Mouse (Mus musculus) embryonic facial prominence, embryonic 15.5 days (tissue): ENCODE results near the gene Serpinb9b. TPM values are rescaled to one million over a fixed set of nuclear protein-coding genes. Genes with fewer than 3 reads are reported as not detected.
A peak's percentile ranks its signal among the peaks of the same experiment; 100 is the strongest.

Source experiments
- ATAC-seq: fragments of 200-750 bp; cut with Nextera tagmentation; 2 replicates; pipeline ENCODE4 v1.8.0; 2017; ENCODE audit warnings: low read depth, moderate TSS enrichment; ENCODE audit not compliant: insufficient number of reproducible peaks, low FRiP score, low TSS enrichment
- H3K27ac ChIP-seq: fragments of 300-500 bp; sonication (generic); replicated peaks from 2 replicates; pipeline ENCODE4 v1.5.1; 2015; ENCODE audit warnings: mild to moderate bottlenecking, inconsistent platforms
- H3K27me3 ChIP-seq: fragments of 300-500 bp; sonication (generic); 2 replicates; pipeline ENCODE4 v1.6.1; 2015; ENCODE audit warnings: inconsistent platforms
- H3K36me3 ChIP-seq: fragments of 300-500 bp; sonication (generic); 2 replicates; pipeline ENCODE4 v1.6.1; 2015; ENCODE audit warnings: mild to moderate bottlenecking, inconsistent platforms
- H3K4me1 ChIP-seq: fragments of 300-500 bp; sonication (generic); 2 replicates; pipeline ENCODE4 v1.6.1; 2015; ENCODE audit warnings: inconsistent platforms
- H3K4me2 ChIP-seq: fragments of 300-500 bp; sonication (generic); replicated peaks from 2 replicates; pipeline ENCODE4 v1.6.1; 2015; ENCODE audit warnings: mild to moderate bottlenecking, inconsistent platforms
- H3K4me3 ChIP-seq: fragments of 300-500 bp; sonication (generic); replicated peaks from 2 replicates; pipeline ENCODE4 v1.5.1; 2015; ENCODE audit warnings: mild to moderate bottlenecking, inconsistent platforms
- H3K9ac ChIP-seq: fragments of 300-500 bp; sonication (generic); 2 replicates; pipeline ENCODE4 v1.6.1; 2015; ENCODE audit warnings: inconsistent platforms
- H3K9me3 ChIP-seq: fragments of 300-500 bp; sonication (generic); replicated peaks from 2 replicates; pipeline ENCODE4 v1.6.1; 2016; ENCODE audit warnings: inconsistent platforms
- WGBS: fragments of 180-500 bp; shearing (Covaris S2); methylation state at CpG from one replicate; pipeline ENCODE4 v1.1.7; 2015; 5-methylcytosine and 5-hydroxymethylcytosine counted together
- polyA plus RNA-seq: library from polyadenylated mRNA; unstranded; fragments of >200 nt; fragmentation: Nextera tagmentation; extraction: Ambion mirVana; gene quantifications from 2 replicates; pipeline ENCODE4 v1.2.1, GENCODE M21; 2015

Serpinb9b gene
- polyA plus RNA-seq: 0.34 and 0.45 TPM in 2 replicates

DNA sequence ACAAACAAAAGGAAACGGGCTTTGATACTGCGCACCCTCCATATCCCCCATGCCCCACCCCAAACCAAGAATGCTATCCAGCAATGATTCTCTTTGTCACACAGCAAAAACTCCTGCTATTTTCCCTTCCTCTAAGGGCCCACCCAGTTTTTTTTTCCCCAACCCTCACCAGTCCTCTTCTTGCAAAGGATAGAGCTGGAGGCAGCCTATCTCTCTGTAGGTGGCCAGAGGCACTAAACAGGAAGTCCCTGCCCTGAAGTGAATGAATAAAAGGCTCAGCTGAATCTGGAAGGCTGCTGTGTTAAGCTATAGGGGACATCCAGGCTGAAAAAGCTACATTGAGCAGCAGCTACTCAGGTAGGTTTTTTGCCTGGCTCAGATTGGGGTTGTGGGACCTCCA is at the start of gene Serpinb9b:
Gene Serpinb9b, plus strand, starts transcription at position 173 of the 400 bp plus-strand sequence.
- Histone ChIP-seq H3K9me3 (no peaks in the 10 kb centered on the region), H3K4me2 (no peak within 1 kb of the TSS), H3K4me3 (no peak within 1 kb of the TSS), H3K27me3 (no peaks in the 10 kb centered on the region), H3K4me1 (no peaks in the 10 kb centered on the region), H3K9ac (no peak within 1 kb of the TSS), H3K27ac (no peak within 1 kb of the TSS), H3K36me3 (no peaks in the 10 kb centered on the region)
- no peak for ATAC-seq
- 74% methylated on average over 2 of the region's 2 CpGs for WGBS

DNA sequence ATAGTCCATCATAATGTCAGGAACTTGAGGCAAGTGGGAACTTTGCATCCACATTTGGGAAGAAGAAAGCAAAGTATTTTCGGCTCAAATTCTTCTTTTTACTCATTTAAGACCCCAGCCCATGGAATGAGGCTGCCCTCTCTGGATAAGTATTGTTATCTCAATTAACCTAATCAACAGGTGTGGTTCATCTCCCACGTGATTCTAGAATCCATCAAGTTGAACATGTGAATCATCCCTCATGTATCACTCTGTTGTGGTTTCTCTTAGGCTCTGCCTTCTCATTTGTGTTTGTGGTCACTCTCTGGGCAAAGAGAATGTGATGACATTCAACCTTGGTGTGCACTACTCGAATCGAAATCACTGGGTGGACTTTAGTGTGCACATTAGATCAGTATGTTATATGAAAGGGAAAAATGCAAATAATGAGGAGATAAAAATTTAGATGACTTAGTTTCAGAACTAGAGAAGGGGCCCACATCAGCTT is 44.6 kb upstream of the Serpinb9b start:
- H3K27me3 ChIP-seq: no peaks in the 10 kb centered on the region

DNA sequence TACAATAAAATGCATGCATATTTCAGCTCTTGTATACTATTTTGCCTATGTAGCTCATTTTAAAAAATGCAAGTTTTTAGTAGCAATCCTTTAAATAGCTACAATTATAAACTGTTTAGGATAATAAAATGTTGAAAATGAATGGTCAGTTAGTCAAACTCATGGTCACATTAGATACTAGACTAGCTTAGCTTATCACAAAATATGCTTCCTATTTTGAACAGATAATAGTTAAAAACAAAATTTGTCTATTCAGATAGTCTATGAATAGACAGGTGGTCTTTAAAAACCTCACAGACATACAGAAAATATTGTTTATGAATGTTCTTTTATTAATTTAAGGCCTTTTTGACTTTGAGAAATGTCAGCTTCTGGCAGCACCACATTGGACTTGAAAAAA is 41.0 kb upstream of the Serpinb9b start:
- H3K27ac ChIP-seq: no peak overlapping the region
- no peak for ATAC-seq
- H3K27me3 ChIP-seq: no peaks in the 10 kb centered on the region
- H3K36me3 ChIP-seq: no peaks in the 10 kb centered on the region
- H3K4me1 ChIP-seq: no peaks in the 10 kb centered on the region
- no peaks in the 10 kb centered on the region for H3K9me3 ChIP-seq
- H3K4me2 ChIP-seq: no peak overlapping the region
- H3K4me3 ChIP-seq: no peak overlapping the region
- H3K9ac ChIP-seq: no peak overlapping the region

More for the DNA sequence above, 44.6 kb upstream of the Serpinb9b start:
- Histone ChIP-seq H3K9me3 (no peaks in the 10 kb centered on the region), H3K4me1 (no peaks in the 10 kb centered on the region), H3K27ac (no peak overlapping the region), H3K4me2 (no peak overlapping the region), H3K36me3 (no peaks in the 10 kb centered on the region), H3K9ac (no peak overlapping the region), H3K4me3 (no peak overlapping the region)
- ATAC-seq: no peak
- 76% methylated on average over 4 of the region's 4 CpGs for WGBS

DNA sequence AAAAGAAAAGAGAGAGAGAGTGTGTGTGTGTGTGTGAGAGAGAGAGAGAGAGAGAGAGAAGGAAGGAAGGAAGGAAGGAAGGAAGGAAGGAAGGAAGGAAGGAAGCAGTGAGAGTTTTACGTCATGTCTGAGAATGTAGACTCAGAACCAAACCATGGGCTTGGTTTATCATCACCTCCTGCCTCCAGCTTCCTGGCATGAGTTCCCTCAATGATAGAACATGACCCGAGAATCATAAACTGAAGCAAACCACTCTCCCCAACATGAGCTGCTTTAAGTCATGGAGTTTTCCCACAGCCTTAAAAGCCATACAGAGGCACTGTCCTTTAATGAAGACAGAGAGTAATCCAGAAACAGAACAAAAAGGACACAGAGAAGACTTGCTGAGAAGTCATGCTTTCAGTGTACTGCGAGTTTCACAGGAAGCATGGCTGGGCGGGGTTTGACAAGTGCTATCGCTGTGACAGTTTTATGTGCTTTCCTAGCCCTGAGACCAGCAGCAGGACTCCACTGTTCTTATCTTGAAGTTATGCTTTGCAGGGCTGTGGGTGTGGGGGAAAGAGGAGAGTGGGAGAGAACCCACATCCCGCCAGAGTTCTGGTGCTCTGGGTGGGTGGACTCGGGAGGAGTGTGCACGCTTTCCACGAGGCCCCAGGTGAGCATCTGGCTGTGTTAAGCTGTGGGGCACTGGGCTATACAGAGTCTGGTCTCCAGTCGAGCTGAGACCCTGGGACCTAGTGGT is 33.9 kb upstream of the Serpinb9b start:
- Histone ChIP-seq H3K4me2 (no peak overlapping the region), H3K4me3 (no peak overlapping the region), H3K4me1 (no peaks in the 10 kb centered on the region), H3K27me3 (no peaks in the 10 kb centered on the region), H3K36me3 (no peaks in the 10 kb centered on the region), H3K9ac (no peak overlapping the region), H3K27ac (no peak overlapping the region), H3K9me3 (no peaks in the 10 kb centered on the region)
- ATAC-seq: no peak
- 79% methylated on average over 10 of the region's 10 CpGs for WGBS

DNA sequence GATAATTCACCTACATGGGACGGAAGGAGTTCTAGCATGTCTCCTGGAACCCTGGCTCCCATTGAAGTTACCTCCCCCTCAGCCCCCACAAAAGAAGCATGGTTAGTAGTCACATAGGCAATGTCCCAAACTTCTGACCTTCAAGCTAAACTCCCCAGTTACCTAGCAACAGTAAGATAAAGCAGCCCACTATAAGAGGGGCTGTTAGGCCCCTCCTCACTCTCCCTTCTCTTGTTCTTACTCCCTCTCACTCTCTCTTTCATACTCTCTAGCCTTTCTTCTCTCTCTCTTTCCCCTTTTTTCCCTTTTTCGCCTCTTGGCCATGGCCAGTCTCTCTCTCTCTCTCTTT is 33.3 kb upstream of the Serpinb9b start:
- Histone ChIP-seq H3K27me3 (no peaks in the 10 kb centered on the region), H3K9me3 (no peaks in the 10 kb centered on the region), H3K27ac (no peak overlapping the region), H3K4me2 (no peak overlapping the region), H3K4me3 (no peak overlapping the region), H3K9ac (no peak overlapping the region), H3K36me3 (no peaks in the 10 kb centered on the region), H3K4me1 (no peaks in the 10 kb centered on the region)
- WGBS: 87% methylated on average over 2 of the region's 2 CpGs
- no peak for ATAC-seq

- Histone ChIP-seq H3K36me3 (no peaks in the 10 kb centered on the region), H3K4me3 (no peak overlapping the region), H3K27ac (no peak overlapping the region), H3K9ac (no peak overlapping the region), H3K9me3 (no peaks in the 10 kb centered on the region), H3K27me3 (no peaks in the 10 kb centered on the region), H3K4me1 (no peaks in the 10 kb centered on the region), H3K4me2 (no peak overlapping the region)
- 71% methylated on average over 4 of the region's 4 CpGs for WGBS
- ATAC-seq: no peak
Measured at GRCm38 (mm10) chr13:32995051-32995450, 32.2 kb upstream of the Serpinb9b start.

DNA sequence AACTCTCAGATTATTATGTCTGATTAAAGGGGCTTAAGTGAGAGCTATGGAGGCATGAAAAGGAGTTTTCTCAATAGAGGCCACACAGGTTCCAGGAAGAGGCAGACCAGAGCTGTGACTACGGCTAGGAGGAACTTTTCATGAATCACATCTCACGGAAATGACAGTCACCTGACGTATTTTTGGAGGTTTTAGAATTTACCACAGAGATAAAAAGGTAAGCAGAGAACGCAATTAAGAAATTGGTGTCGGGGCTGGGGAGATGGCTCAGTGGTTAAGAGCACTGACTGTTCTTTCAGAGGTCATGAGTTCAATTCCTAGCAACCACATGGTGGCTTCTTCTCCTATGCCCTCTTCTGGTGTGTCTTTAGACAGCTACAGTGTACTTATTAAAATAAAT is 25.9 kb upstream of the Serpinb9b start:
- Histone ChIP-seq H3K4me2 (no peak overlapping the region), H3K36me3 (no peaks in the 10 kb centered on the region), H3K27me3 (no peaks in the 10 kb centered on the region), H3K9me3 (no peaks in the 10 kb centered on the region), H3K4me3 (no peak overlapping the region), H3K4me1 (peaks cover 4% of the 10 kb centered on the region; the same call in 1 of the 2 replicates), H3K9ac (no peak overlapping the region), H3K27ac (no peak overlapping the region)
- 85% methylated on average over 5 of the region's 5 CpGs for WGBS
- ATAC-seq: no peak

- Histone ChIP-seq H3K4me2 (peak within 1 kb of the TSS; percentile 50), H3K4me3 (peak within 1 kb of the TSS; percentile 40), H3K9ac (no peak within 1 kb of the TSS), H3K27me3 (no peaks in the 10 kb centered on the region), H3K27ac (peak within 1 kb of the TSS; percentile 71), H3K4me1 (peaks cover 4% of the 10 kb centered on the region; the same call in 1 of the 2 replicates), H3K36me3 (no peaks in the 10 kb centered on the region), H3K9me3 (no peaks in the 10 kb centered on the region)
- 83% methylated on average over 3 of the region's 3 CpGs for WGBS
- ATAC-seq: no peak
Measured at GRCm38 (mm10) chr13:33002950-33003349, 24.3 kb upstream of the Serpinb9b start, which contains the start of gene Serpinb9. Gene Serpinb9 (plus strand): TSS chr13:33003250.

- Histone ChIP-seq H3K9me3 (no peaks in the 10 kb centered on the region), H3K4me1 (peaks cover 4% of the 10 kb centered on the region; the same call in 1 of the 2 replicates), H3K27ac (peak overlapping the region; percentile 71), H3K4me2 (peak overlapping the region; percentile 50), H3K36me3 (no peaks in the 10 kb centered on the region), H3K27me3 (no peaks in the 10 kb centered on the region), H3K9ac (0 out of 2 replicates have a peak overlapping the region, but pooled peaks have one; percentile 2), H3K4me3 (peak overlapping the region; percentile 40)
- WGBS: 53% methylated on average over 9 of the region's 9 CpGs
- no peak for ATAC-seq
Measured at GRCm38 (mm10) chr13:33003523-33004413, 23.4 kb upstream of the Serpinb9b start.

DNA sequence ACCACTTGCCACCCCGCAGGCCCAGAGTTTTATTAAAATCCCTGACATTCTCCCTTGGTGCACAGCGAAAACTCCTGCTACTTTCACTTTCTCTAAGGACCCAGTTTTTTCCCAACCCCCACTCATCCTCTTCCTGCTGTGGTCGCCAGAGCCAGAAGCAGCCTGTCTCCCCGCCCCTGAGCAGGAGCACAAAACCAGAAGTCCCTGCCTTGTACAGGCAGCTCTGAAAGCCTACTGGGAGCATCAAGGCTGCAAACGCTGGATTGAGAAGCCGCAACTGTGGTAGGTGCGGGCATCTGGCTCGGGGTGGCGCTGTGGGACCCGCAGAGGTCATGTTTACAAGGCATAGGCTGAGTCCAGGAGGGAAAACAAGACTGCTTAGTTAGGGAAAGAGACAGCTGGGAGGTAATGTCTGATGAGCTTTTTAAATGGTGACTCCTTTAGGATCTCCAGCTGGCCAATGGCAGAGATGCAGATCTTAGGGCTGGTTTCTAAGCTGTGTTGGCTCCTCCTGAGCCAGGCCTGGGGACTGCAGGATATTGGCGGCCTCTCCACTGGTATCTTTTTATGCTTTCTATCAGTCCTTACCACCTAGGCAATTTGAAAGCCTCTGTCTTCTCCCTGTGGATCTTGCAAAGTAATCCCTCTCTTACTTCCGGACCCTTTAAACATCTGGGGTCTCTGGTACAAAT is 22.7 kb upstream of the Serpinb9b start:
- ATAC-seq: peak; percentile 90
- Histone ChIP-seq H3K9me3 (no peaks in the 10 kb centered on the region), H3K9ac (0 out of 2 replicates have a peak overlapping the region, but pooled peaks have one; percentile 2), H3K4me3 (peak overlapping the region; percentile 40), H3K36me3 (no peaks in the 10 kb centered on the region), H3K27ac (peak overlapping the region; percentile 71), H3K27me3 (no peaks in the 10 kb centered on the region), H3K4me2 (peak overlapping the region; percentile 50), H3K4me1 (peaks cover 4% of the 10 kb centered on the region; the same call in 1 of the 2 replicates)
- 10% methylated on average over 12 of the region's 12 CpGs for WGBS
